Mouse (Mus musculus) erythroblast, embryonic 14.5 days (primary cell): ENCODE data around the gene Sfxn5.

Experiments used
- GATA1 ChIP-seq: IDR thresholded peaks from 2 replicates; pipeline ENCODE4 v1.6.1; 2012; ENCODE audit warnings: low read length, inconsistent platforms, mixed read lengths
- TAL1 ChIP-seq: IDR thresholded peaks from 3 replicates; pipeline ENCODE4 v1.6.1; 2012; ENCODE audit warnings: low read length, inconsistent platforms, mixed read lengths

DNA sequence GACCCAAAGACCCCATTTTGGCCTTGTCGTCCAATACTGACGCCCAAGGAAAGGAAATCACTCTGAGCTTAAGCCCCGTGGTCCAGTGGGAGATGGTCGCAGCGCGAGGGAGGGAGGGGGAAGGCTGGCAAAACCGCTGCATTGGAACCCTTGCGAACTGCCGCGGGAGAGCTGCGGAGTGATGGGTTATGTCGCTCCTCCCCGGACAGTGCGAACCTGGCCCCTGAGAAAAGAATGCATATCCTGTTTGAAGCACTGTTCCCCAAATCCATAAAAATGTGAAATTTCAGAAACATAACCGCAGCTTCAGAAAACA is 146.5 kb downstream of the Sfxn5 start:
- TF ChIP-seq GATA1, result no peak
- no peak for TF ChIP-seq TAL1
